Mouse (Mus musculus): ENCODE measurements around the gene Polm.

Gene Polm

GRCm38 (mm10) chr11:5837251-5838246 lies at the start of gene Polm:
Gene Polm, minus strand, starts transcription at chr11:5838016.
- peak; percentile 86 for DNase-seq (ENCODE audit: low spot score)

- no peak for DNase-seq (ENCODE audit: low spot score)
Measured at GRCm38 (mm10) chr11:5887250-5887649, 49.4 kb upstream of the Polm start.

GRCm38 (mm10) chr11:5886187-5886586 lies 48.4 kb upstream of the Polm start:
- DNase-seq (ENCODE audit: low spot score), result peak; percentile 61

GRCm38 (mm10) chr11:5882518-5882917 lies 44.7 kb upstream of the Polm start:
- no peak for DNase-seq (ENCODE audit: low spot score)

- DNase-seq (ENCODE audit: low spot score), result peak; percentile 49
Measured at GRCm38 (mm10) chr11:5879905-5880304, 42.1 kb upstream of the Polm start.

GRCm38 (mm10) chr11:5878661-5879060 lies 40.8 kb upstream of the Polm start:
- no peak for DNase-seq (ENCODE audit: low spot score)

GRCm38 (mm10) chr11:5877921-5878526 lies 40.2 kb upstream of the Polm start, which contains the start of gene Pold2:
Gene Pold2, minus strand, starts transcription at chr11:5878292.
- DNase-seq (ENCODE audit: low spot score), result peak; percentile 92

GRCm38 (mm10) chr11:5877421-5877820 lies 39.6 kb upstream of the Polm start:
- no peak for DNase-seq (ENCODE audit: low spot score)

- DNase-seq (ENCODE audit: low spot score), result no peak
Measured at GRCm38 (mm10) chr11:5873192-5873591, 35.4 kb upstream of the Polm start.

GRCm38 (mm10) chr11:5872707-5873106 lies 34.9 kb upstream of the Polm start:
- DNase-seq (ENCODE audit: low spot score), result no peak

- no peak for DNase-seq (ENCODE audit: low spot score)
Measured at GRCm38 (mm10) chr11:5870069-5870468, 32.3 kb upstream of the Polm start.

- no peak for DNase-seq (ENCODE audit: low spot score)
Measured at GRCm38 (mm10) chr11:5869331-5869730, 31.5 kb upstream of the Polm start.

- no peak for DNase-seq (ENCODE audit: low spot score)
Measured at GRCm38 (mm10) chr11:5868324-5868723, 30.5 kb upstream of the Polm start.

GRCm38 (mm10) chr11:5867196-5867595 lies 29.4 kb upstream of the Polm start:
- DNase-seq (ENCODE audit: low spot score), result no peak

- no peak for DNase-seq (ENCODE audit: low spot score)
Measured at GRCm38 (mm10) chr11:5862394-5863105, 24.7 kb upstream of the Polm start.

- peak; percentile 62 for DNase-seq (ENCODE audit: low spot score)
Measured at GRCm38 (mm10) chr11:5861678-5862393, 24.0 kb upstream of the Polm start, which contains the start of gene Aebp1. Gene Aebp1, plus strand, starts transcription at chr11:5861947.

- no peak for DNase-seq (ENCODE audit: low spot score)
Measured at GRCm38 (mm10) chr11:5860639-5861038, 22.8 kb upstream of the Polm start.

GRCm38 (mm10) chr11:5859883-5860550 lies 22.2 kb upstream of the Polm start:
- no peak for DNase-seq (ENCODE audit: low spot score)

- DNase-seq (ENCODE audit: low spot score), result no peak
Measured at GRCm38 (mm10) chr11:5858723-5859122, 20.9 kb upstream of the Polm start.

- no peak for DNase-seq (ENCODE audit: low spot score)
Measured at GRCm38 (mm10) chr11:5856479-5857130, 18.8 kb upstream of the Polm start.

- DNase-seq (ENCODE audit: low spot score), result peak; percentile 34
Measured at GRCm38 (mm10) chr11:5855902-5856301, 18.1 kb upstream of the Polm start.

All from ovary, postnatal 14 days (tissue).